Mouse (Mus musculus): ENCODE measurements around the gene Tagln2.

GRCm38 (mm10) chr1:172504756-172505155 is 4.9 kb downstream of the Tagln2 start:
- TF ChIP-seq TAL1 (conservative IDR thresholded peaks at IDR 0.05; ENCODE audit: low read depth, low read length) (no peak), CTCF (IDR thresholded peaks at IDR 0.05; ENCODE audit: low read depth, low read length) (no peak), GATA1 (IDR thresholded peaks at IDR 0.05; ENCODE audit: borderline replicate concordance, low read length) (no peak), POLR2AphosphoS5 (IDR thresholded peaks at IDR 0.05; ENCODE audit: insufficient replicate concordance, low read depth, low read length) (no peak)

Data from G1E (cell line).